Mouse (Mus musculus) kidney, postnatal 10 days (tissue): ENCODE measurements around the gene Arhgef3.

Experiments used
- DNase-seq: peaks from one replicate; pipeline ENCODE4 v3.0.0; 2021; ENCODE audit warnings: mixed read lengths

The Arhgef3 gene

DNA sequence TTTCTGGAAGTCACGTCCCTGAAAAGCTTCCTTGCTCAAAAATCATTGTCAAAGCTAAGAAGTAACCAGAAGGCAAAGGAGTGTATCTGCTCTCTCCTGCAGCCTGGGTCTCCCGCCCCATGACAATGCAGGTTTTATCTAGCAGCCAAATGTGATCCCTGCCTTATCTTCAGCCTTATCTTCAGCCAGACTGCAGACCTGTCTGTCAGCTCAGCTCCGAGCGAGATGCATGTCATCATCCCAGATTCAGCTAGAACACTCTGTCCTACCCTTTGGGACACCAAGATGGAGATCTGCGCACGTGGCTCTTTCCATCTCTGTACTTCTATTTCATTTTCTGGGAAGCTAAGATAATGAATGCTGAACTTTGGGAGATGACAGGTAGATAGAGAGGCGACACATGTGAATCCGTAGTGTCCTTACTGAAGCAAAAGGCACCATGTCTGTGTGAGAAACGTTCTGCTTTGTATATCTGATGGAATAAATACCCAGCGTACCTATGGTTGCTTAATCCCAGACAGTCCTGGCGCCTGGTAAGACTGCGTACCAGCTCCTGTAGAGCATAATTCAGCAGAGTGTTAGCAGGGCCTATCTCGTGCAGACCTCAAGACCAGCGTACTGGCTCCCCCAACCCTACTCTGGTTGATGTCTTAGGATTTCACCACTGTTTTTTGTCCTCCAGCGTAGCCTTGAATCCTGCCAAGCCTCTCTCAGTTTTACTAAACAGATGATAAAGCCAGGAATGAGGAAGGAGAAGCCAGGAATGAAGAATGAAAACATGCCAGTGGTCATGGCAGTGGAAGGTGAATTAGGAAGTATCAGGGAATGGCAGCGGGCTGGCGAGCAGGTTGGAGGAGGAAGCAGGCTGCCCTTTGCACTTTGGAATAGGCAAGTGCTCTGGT lies 235.4 kb downstream of the Arhgef3 start:
- peak; percentile 42 for DNase-seq

DNA sequence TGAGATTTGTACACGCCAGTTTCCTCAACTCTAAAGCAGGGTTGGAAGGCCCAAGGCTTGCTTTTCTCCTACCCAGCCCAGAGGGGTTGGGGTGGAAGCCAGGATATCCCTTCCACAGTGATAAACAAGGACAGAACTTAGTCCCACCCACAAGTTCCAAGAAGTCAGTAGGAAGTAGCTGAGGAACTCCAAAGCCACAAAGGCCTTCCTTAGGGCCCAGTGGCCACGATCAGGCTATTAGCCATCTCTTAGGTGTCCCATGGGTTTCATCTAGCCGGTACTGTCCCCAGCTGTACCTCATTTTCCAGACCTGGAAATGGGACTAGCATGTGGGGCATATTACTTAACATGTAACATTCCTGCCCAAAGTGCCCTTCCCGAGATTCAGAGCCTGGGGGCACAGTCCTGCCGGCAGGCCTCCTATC lies 236.4 kb downstream of the Arhgef3 start:
- peak; percentile 61 for DNase-seq

DNA sequence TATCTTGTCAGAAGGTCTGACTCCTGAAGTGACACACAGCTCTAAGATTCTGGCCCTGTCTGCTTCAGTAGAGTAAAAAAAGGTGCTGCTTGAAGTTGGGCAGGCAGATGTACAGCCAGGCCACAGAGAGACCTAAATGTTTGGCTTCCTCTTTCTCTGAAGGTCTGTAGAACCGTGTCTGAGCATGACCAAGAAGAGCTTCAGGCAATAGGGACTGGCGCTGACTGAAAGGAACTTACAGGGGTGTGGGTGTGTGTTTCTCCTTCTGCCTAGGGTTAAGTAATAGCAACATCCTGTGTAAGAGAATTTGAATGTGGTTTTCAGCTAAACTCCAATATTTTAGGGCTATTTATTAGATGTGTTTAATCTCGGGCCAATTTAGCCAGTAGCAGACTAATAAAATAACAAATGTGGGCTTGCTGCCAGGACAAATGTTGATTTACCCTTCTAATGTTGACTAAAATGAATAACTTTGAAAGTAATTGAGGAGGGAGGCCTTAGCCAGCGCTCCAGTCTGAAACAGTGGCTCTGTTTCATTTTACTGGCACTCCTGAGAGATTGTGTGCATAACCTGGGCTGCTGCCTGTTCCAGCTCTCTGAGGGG lies 236.9 kb downstream of the Arhgef3 start:
- DNase-seq: peak; percentile 83

DNA sequence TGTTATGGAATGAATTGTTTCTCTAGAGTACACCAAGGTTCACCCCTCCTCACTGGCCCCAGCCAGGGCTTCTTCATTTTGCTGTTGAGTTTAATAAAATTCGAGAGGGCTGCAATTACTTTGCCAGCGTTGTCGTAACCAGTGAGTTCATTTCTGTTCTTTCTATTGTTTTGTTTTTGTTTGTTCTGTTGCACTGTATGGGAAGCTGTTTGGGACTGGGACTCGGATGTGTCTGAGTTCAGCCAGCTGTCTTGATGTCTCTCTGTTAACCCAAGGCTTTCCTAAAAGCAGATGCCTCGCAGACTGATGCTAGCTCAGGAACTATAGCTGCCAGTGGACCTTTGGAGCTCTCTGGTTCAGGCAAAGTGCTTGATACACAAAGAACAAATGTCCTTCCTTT lies 237.8 kb downstream of the Arhgef3 start:
- no peak for DNase-seq

DNA sequence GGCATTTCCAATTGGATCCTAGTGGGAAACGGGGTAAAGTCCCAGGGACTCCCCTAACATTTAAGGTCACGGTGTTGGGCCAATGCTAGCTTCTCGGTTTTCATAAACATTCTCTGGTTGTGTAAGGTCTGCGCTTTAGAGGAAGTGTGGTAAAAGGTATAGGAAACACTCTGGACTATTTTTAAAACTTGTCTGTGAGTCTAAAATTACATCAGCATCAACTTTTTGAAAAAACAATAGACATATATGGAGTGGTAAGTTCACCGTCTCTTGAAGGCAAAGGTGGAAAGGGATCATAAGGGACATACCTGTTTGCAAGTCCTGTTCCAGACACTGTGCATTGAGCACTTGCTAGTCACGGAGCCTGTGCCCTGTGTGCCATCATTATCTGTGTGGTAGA lies 240.5 kb downstream of the Arhgef3 start:
- no peak for DNase-seq

DNA sequence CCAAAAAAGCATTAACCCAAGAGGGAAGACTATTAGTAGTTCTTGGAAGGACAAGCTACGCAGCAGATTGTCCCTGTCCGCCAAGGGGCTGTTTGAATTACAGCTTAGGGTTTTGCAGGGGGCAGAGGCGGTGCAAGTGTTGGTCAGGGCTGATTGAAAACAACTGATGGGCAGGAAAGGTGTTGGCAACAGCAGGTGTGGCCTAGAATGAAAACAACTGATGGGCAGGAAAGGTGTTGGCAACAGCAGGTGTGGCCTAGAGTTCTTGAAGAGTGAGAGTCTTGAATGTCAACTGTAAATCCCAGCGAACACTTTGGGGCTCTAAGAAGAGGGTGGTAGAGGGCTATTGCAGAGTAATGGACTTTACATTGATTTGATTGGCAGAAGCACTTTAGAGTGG lies 241.2 kb downstream of the Arhgef3 start:
- DNase-seq: no peak

DNA sequence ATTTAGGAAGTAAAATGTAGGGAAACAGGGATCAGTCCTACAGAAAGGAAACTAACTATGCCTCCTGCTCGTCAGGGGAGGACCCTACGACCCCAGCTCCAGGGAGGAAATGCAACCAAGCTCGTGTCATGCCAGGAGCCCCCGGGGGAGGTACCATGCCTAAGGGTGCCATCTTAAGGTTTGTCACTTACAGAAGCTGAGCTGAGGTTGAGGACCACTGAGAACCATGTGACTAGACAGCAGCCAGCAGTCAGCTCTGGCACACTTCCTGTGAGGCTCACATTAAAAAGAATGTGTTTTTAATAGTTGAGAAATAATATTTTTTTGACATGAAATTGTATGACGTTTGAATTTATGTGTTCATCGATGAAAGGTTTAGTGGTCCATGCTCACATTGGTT lies 242.4 kb downstream of the Arhgef3 start:
- DNase-seq: no peak

DNA sequence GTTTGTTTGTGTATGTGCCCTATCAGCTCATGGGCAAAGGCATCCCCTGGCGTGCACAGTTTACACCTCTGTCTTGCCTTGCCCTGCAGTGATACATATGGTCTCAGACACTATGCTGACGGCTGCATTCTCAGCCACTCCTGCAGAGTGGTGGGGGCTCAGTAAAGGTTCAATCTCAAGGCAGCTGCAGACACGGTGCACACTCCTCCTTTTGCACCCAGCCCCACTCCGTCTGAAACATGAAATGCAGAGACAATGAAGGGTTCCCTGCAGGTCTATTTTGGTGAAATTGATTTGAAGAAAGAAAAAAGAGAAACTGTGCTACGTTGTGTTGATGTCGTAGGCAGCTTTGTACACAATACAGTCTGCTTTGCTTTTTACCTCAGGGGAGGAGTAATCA lies 243.5 kb downstream of the Arhgef3 start:
- DNase-seq: no peak

DNA sequence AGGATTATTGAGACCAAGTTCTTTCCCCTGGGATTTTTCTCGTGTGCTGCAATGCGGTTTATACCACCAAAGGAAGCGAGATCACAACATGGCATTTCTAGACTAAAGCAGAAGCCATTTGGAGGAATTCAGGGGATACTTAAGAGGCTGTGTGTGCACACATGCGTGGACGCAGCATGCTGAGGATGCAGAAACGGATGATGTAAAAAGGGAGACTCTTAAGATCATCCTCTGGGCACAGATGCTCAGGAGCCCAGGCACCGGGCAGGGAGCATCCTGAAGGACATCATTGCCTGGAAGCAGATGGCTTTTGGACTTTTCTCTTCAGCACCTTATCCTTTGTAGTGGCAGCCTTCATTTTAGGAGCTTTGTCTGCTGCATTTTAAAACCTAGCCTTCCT lies 246.2 kb downstream of the Arhgef3 start:
- no peak for DNase-seq

DNA sequence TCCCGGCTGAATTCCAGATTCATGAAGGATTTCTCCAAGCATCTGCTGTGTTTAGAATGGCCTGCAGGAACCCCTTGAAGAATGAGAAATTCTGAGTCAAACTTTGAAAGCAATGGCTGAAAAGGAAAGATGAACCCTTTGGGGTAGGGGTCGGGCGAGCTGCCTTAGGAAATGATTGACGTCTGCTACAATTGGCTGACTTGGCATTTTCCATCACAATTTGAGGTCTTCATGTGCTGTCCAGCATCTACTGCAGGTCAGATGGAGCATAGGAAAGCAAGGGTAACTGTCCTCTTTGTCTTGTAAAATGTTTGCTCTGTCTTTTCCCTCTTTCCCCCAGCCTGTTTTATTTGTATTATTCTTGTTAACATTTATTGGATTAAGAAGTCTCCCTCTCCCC lies 246.8 kb downstream of the Arhgef3 start:
- no peak for DNase-seq

DNA sequence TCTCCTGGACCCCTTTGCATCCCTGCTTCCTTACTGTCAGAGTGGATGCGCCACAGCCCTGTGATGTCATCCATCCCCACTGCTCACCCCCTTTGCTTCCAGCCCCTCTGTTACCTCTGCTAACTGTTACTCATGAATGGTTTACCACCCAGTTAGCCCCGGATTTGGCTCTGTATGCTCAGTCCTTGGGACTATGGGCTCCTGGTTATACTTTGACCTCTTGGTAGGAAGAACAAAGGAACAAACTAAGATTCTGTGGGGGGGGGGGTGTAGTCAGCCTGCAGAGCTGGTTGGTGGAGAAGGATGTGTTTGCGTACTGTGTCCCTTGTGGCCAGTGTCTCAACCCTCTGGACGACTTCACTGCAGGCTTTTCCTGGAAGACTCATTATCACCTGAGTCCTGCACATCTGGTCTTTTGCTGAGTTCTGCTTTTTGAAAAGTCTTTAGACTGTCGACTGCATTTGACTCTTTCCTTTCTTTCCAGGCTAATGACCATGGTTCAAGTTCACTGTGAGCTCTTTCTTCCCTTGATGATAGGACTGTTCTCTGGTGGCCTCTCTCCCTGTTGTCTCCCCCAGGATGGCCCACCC lies 250.1 kb downstream of the Arhgef3 start:
- no peak for DNase-seq

DNA sequence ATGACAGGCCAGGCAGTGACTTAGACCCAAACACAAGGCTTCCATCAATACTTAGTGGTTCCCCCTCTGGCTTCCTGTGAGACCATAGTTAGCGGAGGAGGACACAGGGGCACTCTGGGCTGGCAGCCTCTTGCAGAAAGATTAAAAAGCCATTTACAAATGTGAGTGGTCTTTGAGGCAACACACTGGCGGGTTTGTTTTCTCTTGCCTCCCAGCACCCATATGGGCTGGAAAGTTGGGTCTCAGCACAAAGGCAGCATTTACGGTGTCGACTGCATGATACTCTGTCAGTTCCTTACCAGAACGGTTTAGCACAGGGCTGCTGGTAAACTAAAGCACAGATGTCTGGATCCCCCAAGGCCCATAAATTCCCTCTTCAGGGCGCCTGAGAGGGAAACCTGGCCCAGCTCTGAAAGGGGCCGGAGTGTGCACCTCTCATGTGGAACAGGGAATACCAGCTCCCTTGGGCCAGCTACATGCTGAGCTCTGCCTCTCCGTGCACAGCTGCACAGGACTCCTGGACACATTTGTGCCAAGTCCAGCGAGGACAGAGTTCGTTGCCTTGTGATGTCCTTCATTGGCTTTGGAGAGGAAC lies 252.5 kb downstream of the Arhgef3 start:
- DNase-seq: no peak

DNA sequence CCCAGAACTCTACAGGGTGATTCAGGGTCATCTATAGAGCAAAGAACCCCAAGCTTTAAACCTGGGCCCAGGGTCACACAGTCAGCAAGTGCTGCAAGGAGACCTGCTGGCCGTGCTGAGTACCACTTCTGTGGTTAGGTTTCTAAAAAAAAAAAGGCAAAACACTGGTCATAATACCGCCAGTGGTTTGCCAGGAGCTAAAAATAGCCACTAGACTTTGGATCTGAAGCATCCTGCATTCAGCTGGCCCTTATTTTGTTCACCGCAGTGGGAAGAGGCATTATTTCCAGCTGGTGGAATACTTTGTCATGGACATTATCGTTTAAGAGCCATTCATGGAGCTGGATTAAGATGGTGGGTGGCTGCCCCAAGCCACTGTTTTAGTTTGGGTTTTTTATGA lies 253.9 kb downstream of the Arhgef3 start:
- DNase-seq: peak; percentile 42

DNA sequence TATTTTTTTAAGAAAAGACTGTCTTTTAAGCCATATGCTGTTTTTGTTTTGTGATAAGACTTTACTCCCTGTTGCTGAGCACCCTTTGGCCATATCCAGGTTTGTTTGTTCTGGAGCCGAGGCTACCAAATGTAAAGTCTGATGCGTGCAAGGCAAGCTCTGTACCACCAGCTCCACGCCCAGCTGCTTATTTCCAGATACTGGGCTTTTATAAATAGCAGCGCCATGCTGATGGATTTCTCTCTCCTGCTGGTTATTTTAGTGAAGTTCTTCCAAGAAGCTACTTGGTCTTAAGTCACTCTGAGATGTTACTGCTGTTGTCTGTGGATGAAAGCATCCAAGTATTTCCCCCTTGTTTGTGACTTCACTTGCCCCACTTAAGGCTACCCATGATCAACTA lies 254.8 kb downstream of the Arhgef3 start:
- DNase-seq: no peak

DNA sequence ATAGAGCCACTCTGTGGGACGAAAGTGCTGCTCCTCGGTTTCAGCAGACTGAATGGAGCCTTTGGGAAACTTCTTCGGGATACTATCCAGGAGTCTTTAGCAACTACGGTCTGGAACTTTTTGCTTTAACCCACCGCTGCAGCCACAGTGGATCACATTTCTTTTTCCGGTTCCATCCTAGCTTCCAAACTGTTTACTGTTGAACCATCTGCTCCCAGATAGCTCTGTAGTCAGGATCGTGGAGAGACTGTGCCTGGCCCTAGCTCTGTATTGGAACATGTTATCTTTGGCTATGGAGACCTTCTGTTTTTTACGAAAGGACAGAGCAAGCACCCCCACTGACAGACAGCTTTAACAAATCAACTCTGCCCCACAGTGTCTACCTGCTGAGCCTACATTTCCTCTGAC lies 257.0 kb downstream of the Arhgef3 start:
- no peak for DNase-seq

DNA sequence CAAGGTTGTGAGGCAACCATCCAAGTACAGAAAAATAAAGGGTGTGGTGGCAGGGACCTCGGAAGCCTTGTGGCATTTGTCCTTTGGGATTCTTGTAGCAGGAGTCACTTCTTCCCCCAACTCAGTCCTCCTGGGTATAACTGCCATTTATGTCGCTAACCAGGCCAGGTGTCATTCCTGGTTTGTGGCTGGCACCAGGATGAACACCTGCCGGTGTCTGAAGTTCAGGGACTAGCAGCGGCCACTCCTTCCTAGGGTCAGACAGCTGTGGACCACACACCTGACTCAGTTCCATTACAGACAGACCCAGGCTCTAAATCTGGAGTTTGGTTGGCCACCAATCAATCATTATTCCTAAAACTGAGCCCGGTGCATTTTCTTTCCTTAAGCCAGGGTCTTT lies 258.8 kb downstream of the Arhgef3 start:
- no peak for DNase-seq

DNA sequence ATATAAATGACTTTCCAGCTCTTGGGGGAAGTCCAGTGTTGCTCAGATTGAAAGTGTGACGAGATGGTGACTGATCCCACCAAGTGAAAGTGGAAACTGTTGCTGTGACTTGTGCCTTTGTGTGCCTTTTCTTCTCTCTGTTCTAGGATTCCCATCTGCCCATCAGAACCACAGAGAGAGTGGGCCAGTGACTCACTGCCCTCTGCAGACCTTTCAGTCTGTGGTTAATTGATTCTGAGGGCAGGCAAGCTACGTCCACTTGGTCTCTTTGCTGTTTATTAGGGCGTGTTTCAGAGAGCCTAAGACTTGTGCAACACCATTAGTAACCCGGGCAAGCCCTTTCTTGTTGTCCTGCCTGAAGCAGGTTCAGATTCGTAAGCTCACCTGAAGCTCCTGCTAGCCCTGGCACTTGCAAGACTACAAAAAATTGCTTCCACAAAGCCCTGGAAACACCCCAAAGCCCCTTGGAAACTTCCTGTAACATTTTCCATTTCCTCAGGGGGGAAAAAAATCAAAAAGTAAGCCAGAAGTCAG lies 261.5 kb downstream of the Arhgef3 start:
- DNase-seq: no peak

DNA sequence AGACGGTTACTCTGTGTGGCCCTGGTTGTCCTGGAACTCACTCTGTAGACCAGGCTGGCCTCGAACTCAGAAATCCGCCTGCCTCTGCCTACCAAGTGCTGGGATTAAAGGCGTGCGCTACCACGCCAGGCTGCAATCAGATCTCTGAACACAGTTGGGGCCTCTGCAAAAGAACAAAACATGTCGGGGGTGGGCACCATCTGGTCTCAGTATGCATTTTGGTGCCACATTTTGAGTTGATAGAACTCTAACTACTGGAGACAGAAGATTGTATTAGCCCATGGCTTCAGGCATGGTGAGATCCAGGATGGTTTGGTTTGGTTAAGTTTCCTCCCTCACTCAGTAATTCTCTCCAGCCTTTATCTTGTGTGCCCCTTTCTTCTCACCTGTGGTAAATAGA lies 264.0 kb downstream of the Arhgef3 start:
- DNase-seq: no peak

DNA sequence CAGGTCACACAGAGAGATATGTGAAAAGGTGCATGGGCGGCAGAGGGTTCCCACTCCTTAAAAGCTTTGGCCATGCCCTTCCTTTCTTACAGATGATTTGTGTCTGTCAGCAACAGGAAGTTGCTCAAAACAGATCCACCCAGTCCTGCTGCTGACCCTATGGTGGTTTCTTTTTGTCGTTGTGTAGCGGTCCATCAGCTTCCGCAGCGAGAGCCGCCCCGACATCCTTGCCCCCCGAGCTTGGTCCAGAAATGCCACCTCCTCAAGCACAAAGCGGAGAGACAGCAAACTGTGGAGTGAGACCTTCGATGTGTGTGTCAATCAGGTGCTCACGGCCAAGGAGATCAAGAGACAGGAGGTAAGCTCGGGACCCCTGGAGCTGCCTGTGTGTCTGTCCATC lies 264.7 kb downstream of the Arhgef3 start:
- DNase-seq: peak; percentile 33

DNA sequence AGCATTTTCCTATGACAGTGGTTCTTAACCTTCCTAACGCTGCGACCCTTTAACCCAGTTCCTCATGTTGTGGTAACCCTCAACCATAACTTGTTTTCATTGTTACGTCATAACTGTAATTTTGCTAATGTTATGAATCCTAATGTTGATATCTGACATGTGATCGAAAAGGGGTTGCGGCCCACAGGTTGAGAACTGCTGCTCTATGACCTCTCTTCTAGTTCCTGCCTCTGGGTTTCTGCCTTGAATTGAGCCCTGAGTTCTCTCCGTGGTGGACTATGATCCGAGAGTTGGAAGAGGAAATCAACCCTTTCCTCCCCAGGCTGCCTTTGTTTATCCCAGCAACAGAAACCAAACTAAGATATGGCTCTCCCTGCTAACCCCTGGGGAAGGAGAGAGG lies 266.8 kb downstream of the Arhgef3 start:
- no peak for DNase-seq

DNA sequence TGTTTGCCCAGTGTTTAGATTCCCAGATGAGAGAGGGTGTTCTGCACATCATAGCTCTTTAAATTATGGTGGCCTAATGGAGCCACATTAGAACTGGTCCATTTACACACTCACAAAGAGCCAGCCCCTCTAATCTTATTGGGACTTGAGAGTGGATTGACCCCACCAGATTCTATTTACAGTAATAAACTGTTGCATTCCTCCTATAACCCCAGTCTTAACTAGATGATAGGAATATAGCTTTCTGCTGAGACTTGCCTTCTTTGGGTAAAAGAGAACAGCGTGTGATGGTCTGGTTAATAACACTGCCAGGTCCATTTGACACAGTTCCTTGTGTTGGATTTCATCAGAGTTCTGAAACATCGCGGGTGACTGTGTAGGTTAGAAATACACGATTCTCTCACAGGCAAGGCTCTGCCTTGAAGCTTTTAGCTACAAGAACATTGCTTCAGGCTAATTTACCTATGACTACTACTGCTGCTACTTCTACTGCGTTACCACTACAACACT lies 268.7 kb downstream of the Arhgef3 start:
- DNase-seq: no peak

DNA sequence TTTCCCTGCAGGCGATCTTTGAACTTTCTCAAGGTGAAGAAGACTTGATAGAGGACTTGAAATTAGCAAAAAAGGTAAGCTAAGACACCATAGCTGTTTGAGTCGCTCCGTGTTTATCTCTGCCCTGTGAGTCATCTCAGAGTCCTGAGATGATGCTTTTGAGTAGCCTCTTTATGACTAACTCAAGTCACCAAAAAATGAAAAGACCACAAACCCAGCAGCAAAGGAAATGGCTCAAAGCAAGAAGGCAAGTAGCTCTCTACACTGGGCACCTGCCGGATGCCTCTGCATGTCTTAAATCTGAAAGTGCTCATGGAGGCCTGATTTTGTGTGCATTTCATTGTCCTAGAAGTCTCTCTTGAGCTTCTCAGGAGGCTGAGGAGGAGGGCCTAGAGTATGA lies 269.4 kb downstream of the Arhgef3 start:
- DNase-seq: no peak

DNA sequence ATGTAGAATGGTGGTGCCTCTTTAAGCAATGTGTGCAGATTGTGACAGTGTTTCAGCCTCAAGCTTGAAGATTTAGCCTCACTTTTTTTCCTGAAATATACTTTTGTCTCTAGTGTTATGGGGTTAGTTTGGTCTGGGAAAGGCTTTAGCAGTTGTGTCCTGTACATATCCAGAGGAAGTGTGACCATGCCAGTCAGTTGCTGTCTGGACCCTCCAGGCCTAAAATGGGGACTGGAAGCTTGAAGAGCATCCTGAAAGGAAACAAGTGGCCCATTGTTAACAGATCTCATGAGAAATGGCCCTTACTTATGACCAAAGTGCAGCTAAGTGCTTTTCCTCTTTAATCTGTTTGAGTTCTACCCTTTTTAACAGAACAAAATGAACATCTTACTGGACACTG lies 273.9 kb downstream of the Arhgef3 start:
- DNase-seq: no peak
